Mouse (Mus musculus) olfactory bulb, adult 2 months (tissue): Measurements from ENCODE around the gene Bmp2k.

Experiments
- CTCF ChIP-seq: fragments of 200-500 bp; IDR thresholded peaks from 2 replicates; pipeline ENCODE4 v1.5.1; 2012; ENCODE audit warnings: low read depth, mild to moderate bottlenecking, low read length, moderate library complexity; ENCODE audit not compliant: insufficient read depth
- POLR2A ChIP-seq: fragments of 200-500 bp; IDR thresholded peaks from 2 replicates; pipeline ENCODE4 v1.6.1; 2012; ENCODE audit warnings: mild to moderate bottlenecking, low read depth, low read length, moderate library complexity; ENCODE audit not compliant: insufficient read depth

GRCm38 (mm10) chr5:97129589-97129988 lies 132.1 kb downstream of the Bmp2k start:
- no peak for TF ChIP-seq CTCF
- no peak for TF ChIP-seq POLR2A
